Mouse (Mus musculus): ENCODE results near the gene Ube2l3. TPM values are rescaled to one million over a fixed set of nuclear protein-coding genes. Genes with fewer than 3 reads are reported as not detected.

Gene Ube2l3
- polyA plus RNA-seq, 1 experiment from 2014 or later = 399 TPM

GRCm38 (mm10) chr16:17146772-17147235 lies 55.6 kb downstream of the Ube2l3 start, which contains the start of gene Ccdc116:
Gene Ccdc116 (minus strand): TSS chr16:17147229.
- under 1% methylated on average over 34 of the region's 34 CpGs for WGBS

GRCm38 (mm10) chr16:17144339-17144738 lies 58.1 kb downstream of the Ube2l3 start, which contains the start of gene Ydjc:
Gene Ydjc (plus strand): TSS chr16:17144621.
- Histone ChIP-seq H3K4me1 (replicated peaks; ENCODE audit: control insufficient read depth, insufficient read depth, low read length) (peaks cover 5% of the 10 kb centered on the region; the same call in 1 of the 2 replicates), H3K9me3 (ENCODE audit: control insufficient read depth, low read length) (no peaks in the 10 kb centered on the region), H3K9ac (ENCODE audit: low read length) (no peak within 1 kb of the TSS), H3K4me2 (ENCODE audit: low read depth, low read length, severe bottlenecking) (no peak within 1 kb of the TSS), H3K36me3 (ENCODE audit: control insufficient read depth, insufficient read depth, low read length) (no peaks in the 10 kb centered on the region), H3K27ac (ENCODE audit: low read depth, low read length) (no peak within 1 kb of the TSS), H3K27me3 (ENCODE audit: control insufficient read depth, insufficient read depth, low read length) (peaks cover 9% of the 10 kb centered on the region), H3K4me3 (ENCODE audit: low read depth, low read length) (no peak within 1 kb of the TSS)
- 13% methylated on average over 7 of the region's 7 CpGs for WGBS
- DNase-seq (ENCODE audit: low spot score) (no peak), ATAC-seq (replicated peaks; ENCODE audit: low FRiP score) (no peak)

More at GRCm38 (mm10) chr16:17146772-17147235, 55.6 kb downstream of the Ube2l3 start, which contains the start of gene Ccdc116:
- ATAC-seq (replicated peaks; ENCODE audit: low FRiP score) (peak; percentile 83), DNase-seq (ENCODE audit: low spot score) (peak; percentile 91)
- H3K27me3 ChIP-seq (ENCODE audit: control insufficient read depth, insufficient read depth, low read length) = peaks cover 9% of the 10 kb centered on the region
- H3K36me3 ChIP-seq (ENCODE audit: control insufficient read depth, insufficient read depth, low read length) = no peaks in the 10 kb centered on the region
- no peak within 1 kb of the TSS for H3K27ac ChIP-seq (ENCODE audit: low read depth, low read length)
- peaks cover 5% of the 10 kb centered on the region; the same call in 1 of the 2 replicates for H3K4me1 ChIP-seq (replicated peaks; ENCODE audit: control insufficient read depth, insufficient read depth, low read length)
- peak within 1 kb of the TSS; percentile 98 for H3K4me2 ChIP-seq (ENCODE audit: low read depth, low read length, severe bottlenecking)
- no peaks in the 10 kb centered on the region for H3K9me3 ChIP-seq (ENCODE audit: control insufficient read depth, low read length)
- H3K4me3 ChIP-seq (ENCODE audit: low read depth, low read length) = peak within 1 kb of the TSS; percentile 49
- peak within 1 kb of the TSS; percentile 55 for H3K9ac ChIP-seq (ENCODE audit: low read length)

GRCm38 (mm10) chr16:17137355-17137754 lies 65.1 kb downstream of the Ube2l3 start:
- ATAC-seq (replicated peaks; ENCODE audit: low FRiP score) = no peak
- Histone ChIP-seq H3K27me3 (ENCODE audit: control insufficient read depth, insufficient read depth, low read length) (no peaks in the 10 kb centered on the region), H3K9me3 (ENCODE audit: control insufficient read depth, low read length) (no peaks in the 10 kb centered on the region), H3K36me3 (ENCODE audit: control insufficient read depth, insufficient read depth, low read length) (no peaks in the 10 kb centered on the region), H3K9ac (ENCODE audit: low read length) (no peak overlapping the region), H3K27ac (ENCODE audit: low read depth, low read length) (no peak overlapping the region), H3K4me2 (ENCODE audit: low read depth, low read length, severe bottlenecking) (no peak overlapping the region), H3K4me1 (replicated peaks; ENCODE audit: control insufficient read depth, insufficient read depth, low read length) (no peaks in the 10 kb centered on the region), H3K4me3 (ENCODE audit: low read depth, low read length) (no peak overlapping the region)
- DNase-seq (ENCODE audit: low spot score) = no peak
- WGBS = 89% methylated on average over 15 of the region's 15 CpGs

DNA sequence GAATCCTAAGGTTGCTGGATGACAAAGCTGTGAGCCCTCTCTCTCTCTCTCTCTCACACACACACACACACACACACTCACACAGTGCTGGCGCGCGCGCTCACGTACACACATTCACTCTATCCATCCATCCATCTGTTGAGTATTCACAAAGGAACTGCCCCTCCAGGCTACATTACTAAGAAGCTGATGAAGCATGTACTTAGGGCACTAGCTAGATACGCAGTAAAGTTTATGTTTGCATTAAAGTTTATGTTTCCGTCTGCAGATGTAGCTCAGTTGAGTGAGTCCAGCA lies 69.6 kb downstream of the Ube2l3 start:
- peak overlapping the region; percentile 73 for H3K4me3 ChIP-seq (ENCODE audit: low read depth, low read length)
- no peak for ATAC-seq (replicated peaks; ENCODE audit: low FRiP score)

GRCm38 (mm10) chr16:17132089-17132905 lies 70.2 kb downstream of the Ube2l3 start, which contains the start of gene Sdf2l1:
Gene Sdf2l1 (minus strand): TSS chr16:17132383.
- Histone ChIP-seq H3K4me1 (replicated peaks; ENCODE audit: control insufficient read depth, insufficient read depth, low read length) (peaks cover 4% of the 10 kb centered on the region), H3K27me3 (ENCODE audit: control insufficient read depth, insufficient read depth, low read length) (no peaks in the 10 kb centered on the region), H3K27ac (ENCODE audit: low read depth, low read length) (peak within 1 kb of the TSS; percentile 81; the same call in 1 of the 2 replicates), H3K4me3 (ENCODE audit: low read depth, low read length) (peak within 1 kb of the TSS; percentile 73), H3K9me3 (ENCODE audit: control insufficient read depth, low read length) (no peaks in the 10 kb centered on the region), H3K9ac (ENCODE audit: low read length) (peak within 1 kb of the TSS; percentile 80), H3K4me2 (ENCODE audit: low read depth, low read length, severe bottlenecking) (peak within 1 kb of the TSS; percentile 97), H3K36me3 (ENCODE audit: control insufficient read depth, insufficient read depth, low read length) (no peaks in the 10 kb centered on the region)
- under 1% methylated on average over 47 of the region's 47 CpGs for WGBS
- DNase-seq (ENCODE audit: low spot score) (peak; percentile 100), ATAC-seq (replicated peaks; ENCODE audit: low FRiP score) (peak; percentile 98)

More for the DNA sequence above, 69.6 kb downstream of the Ube2l3 start:
- no peak overlapping the region; the same call in 1 of the 2 replicates for H3K27ac ChIP-seq (ENCODE audit: low read depth, low read length)
- no peaks in the 10 kb centered on the region for H3K36me3 ChIP-seq (ENCODE audit: control insufficient read depth, insufficient read depth, low read length)
- H3K27me3 ChIP-seq (ENCODE audit: control insufficient read depth, insufficient read depth, low read length) = no peaks in the 10 kb centered on the region
- peak; percentile 64 for DNase-seq (ENCODE audit: low spot score)
- peak overlapping the region; percentile 80 for H3K9ac ChIP-seq (ENCODE audit: low read length)
- peaks cover 4% of the 10 kb centered on the region for H3K4me1 ChIP-seq (replicated peaks; ENCODE audit: control insufficient read depth, insufficient read depth, low read length)
- peak overlapping the region; percentile 97 for H3K4me2 ChIP-seq (ENCODE audit: low read depth, low read length, severe bottlenecking)
- 44% methylated on average over 7 of the region's 7 CpGs for WGBS
- H3K9me3 ChIP-seq (ENCODE audit: control insufficient read depth, low read length) = no peaks in the 10 kb centered on the region

- Histone ChIP-seq H3K9me3 (ENCODE audit: control insufficient read depth, low read length) (no peaks in the 10 kb centered on the region), H3K4me2 (ENCODE audit: low read depth, low read length, severe bottlenecking) (peak overlapping the region; percentile 97), H3K9ac (ENCODE audit: low read length) (peak overlapping the region; percentile 80), H3K36me3 (ENCODE audit: control insufficient read depth, insufficient read depth, low read length) (no peaks in the 10 kb centered on the region), H3K27me3 (ENCODE audit: control insufficient read depth, insufficient read depth, low read length) (no peaks in the 10 kb centered on the region), H3K4me1 (replicated peaks; ENCODE audit: control insufficient read depth, insufficient read depth, low read length) (peaks cover 4% of the 10 kb centered on the region), H3K27ac (ENCODE audit: low read depth, low read length) (peak overlapping the region; percentile 81; the same call in 1 of the 2 replicates), H3K4me3 (ENCODE audit: low read depth, low read length) (peak overlapping the region; percentile 73)
- WGBS = 4% methylated on average over 43 of the region's 43 CpGs
- ATAC-seq (replicated peaks; ENCODE audit: low FRiP score) (peak; percentile 4; the same call in 1 of the 2 replicates), DNase-seq (ENCODE audit: low spot score) (peak; percentile 68)
These were observed 71.0 kb downstream of the Ube2l3 start for GRCm38 (mm10) chr16:17131191-17132088.

DNA sequence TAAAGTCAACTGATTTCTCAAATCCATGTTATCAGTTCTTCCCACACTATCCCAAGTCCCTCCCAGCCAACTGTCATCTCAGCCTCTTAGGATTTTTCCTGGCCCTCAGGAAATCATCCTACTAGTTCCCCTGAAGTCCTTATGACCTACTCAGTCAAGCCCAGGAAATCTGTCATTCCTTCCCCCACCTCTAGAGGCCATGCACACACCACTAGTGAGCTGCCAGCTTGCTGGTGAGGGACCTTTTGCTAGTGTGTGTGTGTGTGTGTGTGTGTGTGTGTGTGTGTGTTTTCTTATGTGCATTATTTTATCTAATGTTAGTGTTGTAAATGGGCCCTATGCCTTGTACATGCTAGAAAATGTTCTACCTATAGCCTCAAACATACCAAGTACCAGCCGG lies 75.2 kb downstream of the Ube2l3 start:
- DNase-seq (ENCODE audit: low spot score) (no peak), ATAC-seq (replicated peaks; ENCODE audit: low FRiP score) (no peak)
- H3K4me2 ChIP-seq (ENCODE audit: low read depth, low read length, severe bottlenecking) = no peak overlapping the region
- H3K9ac ChIP-seq (ENCODE audit: low read length) = no peak overlapping the region
- peaks cover 10% of the 10 kb centered on the region for H3K4me1 ChIP-seq (replicated peaks; ENCODE audit: control insufficient read depth, insufficient read depth, low read length)
- H3K4me3 ChIP-seq (ENCODE audit: low read depth, low read length) = no peak overlapping the region
- no peak overlapping the region for H3K27ac ChIP-seq (ENCODE audit: low read depth, low read length)
- no peaks in the 10 kb centered on the region for H3K27me3 ChIP-seq (ENCODE audit: control insufficient read depth, insufficient read depth, low read length)
- no peaks in the 10 kb centered on the region for H3K9me3 ChIP-seq (ENCODE audit: control insufficient read depth, low read length)
- no peaks in the 10 kb centered on the region; the same call in 1 of the 2 replicates for H3K36me3 ChIP-seq (ENCODE audit: control insufficient read depth, insufficient read depth, low read length)
- WGBS = 95% methylated on average over 1 of the region's 1 CpGs

- Histone ChIP-seq H3K36me3 (ENCODE audit: control insufficient read depth, insufficient read depth, low read length) (peaks cover 3% of the 10 kb centered on the region; the same call in 1 of the 2 replicates), H3K4me1 (replicated peaks; ENCODE audit: control insufficient read depth, insufficient read depth, low read length) (peaks cover 13% of the 10 kb centered on the region; the same call in 1 of the 2 replicates), H3K4me2 (ENCODE audit: low read depth, low read length, severe bottlenecking) (peak within 1 kb of the TSS; percentile 84), H3K4me3 (ENCODE audit: low read depth, low read length) (peak within 1 kb of the TSS; percentile 67), H3K9me3 (ENCODE audit: control insufficient read depth, low read length) (no peaks in the 10 kb centered on the region), H3K9ac (ENCODE audit: low read length) (peak within 1 kb of the TSS; percentile 88), H3K27me3 (ENCODE audit: control insufficient read depth, insufficient read depth, low read length) (no peaks in the 10 kb centered on the region), H3K27ac (ENCODE audit: low read depth, low read length) (peak within 1 kb of the TSS; percentile 77)
- peak; percentile 92 for DNase-seq (ENCODE audit: low spot score)
- peak; percentile 95 for ATAC-seq (replicated peaks; ENCODE audit: low FRiP score)
- under 1% methylated on average over 25 of the region's 25 CpGs for WGBS
These were observed 77.5 kb downstream of the Ube2l3 start, which contains the start of gene 2610318N02Rik for GRCm38 (mm10) chr16:17124871-17125520. Gene 2610318N02Rik (minus strand): TSS chr16:17125167.
